Mouse (Mus musculus): ENCODE data around the gene Spint3. TPM values are rescaled to one million over a fixed set of nuclear protein-coding genes. Genes with fewer than 3 reads are reported as not detected.

The Spint3 gene
- polyA plus RNA-seq, 1 experiment from 2014 or later: not detected

GRCm38 (mm10) chr2:164522280-164522679 lies 51.0 kb downstream of the Spint3 start:
- ATAC-seq (ENCODE audit: low read depth): no peak
- H3K27ac ChIP-seq (ENCODE audit: low read depth, low read length): no peak overlapping the region
- no peak overlapping the region for H3K4me2 ChIP-seq (ENCODE audit: low read depth, low read length)
- H3K36me3 ChIP-seq (ENCODE audit: control insufficient read depth, insufficient read depth, low read length): no peaks in the 10 kb centered on the region
- 35% methylated on average over 8 of the region's 8 CpGs for WGBS
- H3K4me3 ChIP-seq (ENCODE audit: low read depth, low read length): no peak overlapping the region
- no peaks in the 10 kb centered on the region for H3K27me3 ChIP-seq (ENCODE audit: control insufficient read depth, insufficient read depth, low read length)
- H3K9ac ChIP-seq (replicated peaks; ENCODE audit: low read depth, low read length): no peak overlapping the region
- no peaks in the 10 kb centered on the region for H3K4me1 ChIP-seq (ENCODE audit: control insufficient read depth, insufficient read depth, low read length)
- H3K9me3 ChIP-seq (ENCODE audit: control insufficient read depth, low read length): no peaks in the 10 kb centered on the region

- Histone ChIP-seq H3K4me2 (ENCODE audit: low read depth, low read length) (no peak overlapping the region), H3K36me3 (ENCODE audit: control insufficient read depth, insufficient read depth, low read length) (no peaks in the 10 kb centered on the region), H3K4me3 (ENCODE audit: low read depth, low read length) (no peak overlapping the region), H3K9ac (replicated peaks; ENCODE audit: low read depth, low read length) (no peak overlapping the region), H3K27ac (ENCODE audit: low read depth, low read length) (no peak overlapping the region), H3K4me1 (ENCODE audit: control insufficient read depth, insufficient read depth, low read length) (no peaks in the 10 kb centered on the region), H3K27me3 (ENCODE audit: control insufficient read depth, insufficient read depth, low read length) (no peaks in the 10 kb centered on the region), H3K9me3 (ENCODE audit: control insufficient read depth, low read length) (no peaks in the 10 kb centered on the region)
- ATAC-seq (ENCODE audit: low read depth): no peak
- 18% methylated on average over 11 of the region's 11 CpGs for WGBS
Measured at GRCm38 (mm10) chr2:164521841-164522240, 51.4 kb downstream of the Spint3 start.

GRCm38 (mm10) chr2:164520782-164521181 lies 52.5 kb downstream of the Spint3 start:
- no peak for ATAC-seq (ENCODE audit: low read depth)
- Histone ChIP-seq H3K9ac (replicated peaks; ENCODE audit: low read depth, low read length) (no peak overlapping the region), H3K4me1 (ENCODE audit: control insufficient read depth, insufficient read depth, low read length) (no peaks in the 10 kb centered on the region), H3K36me3 (ENCODE audit: control insufficient read depth, insufficient read depth, low read length) (no peaks in the 10 kb centered on the region), H3K4me2 (ENCODE audit: low read depth, low read length) (no peak overlapping the region), H3K4me3 (ENCODE audit: low read depth, low read length) (no peak overlapping the region), H3K27me3 (ENCODE audit: control insufficient read depth, insufficient read depth, low read length) (no peaks in the 10 kb centered on the region), H3K9me3 (ENCODE audit: control insufficient read depth, low read length) (no peaks in the 10 kb centered on the region), H3K27ac (ENCODE audit: low read depth, low read length) (no peak overlapping the region)
- WGBS: 11% methylated on average over 3 of the region's 3 CpGs

Other genes with a start within 250 kb of the Spint3 start
- not detected in 2 replicates for gene Svs5, start 240.7 kb downstream of the Spint3 start, polyA plus RNA-seq (2014; fragmentation: Nextera tagmentation; extraction: Ambion mirVana)
- gene Slpi, start 184.4 kb downstream of the Spint3 start, polyA plus RNA-seq (2014; fragmentation: Nextera tagmentation; extraction: Ambion mirVana): not detected in 2 replicates
- 0.11 and 0.17 TPM in 2 replicates for gene Rbpjl, start 170.3 kb downstream of the Spint3 start, polyA plus RNA-seq (2014; fragmentation: Nextera tagmentation; extraction: Ambion mirVana)
- gene Matn4, start 168.3 kb downstream of the Spint3 start, polyA plus RNA-seq (2014; fragmentation: Nextera tagmentation; extraction: Ambion mirVana): 0.36 and 0.82 TPM in 2 replicates
- gene Sdc4, start 129.6 kb downstream of the Spint3 start, polyA plus RNA-seq (2014; fragmentation: Nextera tagmentation; extraction: Ambion mirVana): 3.6 and 7.1 TPM in 2 replicates
- 88.9 and 96.3 TPM in 2 replicates for gene Sys1, start 116.5 kb downstream of the Spint3 start, polyA plus RNA-seq (2014; fragmentation: Nextera tagmentation; extraction: Ambion mirVana)
- gene Gm20458, start 112.5 kb downstream of the Spint3 start, polyA plus RNA-seq (2014; fragmentation: Nextera tagmentation; extraction: Ambion mirVana): 3.0 and 3.1 TPM in 2 replicates
- gene Trp53tg5, start 99.7 kb downstream of the Spint3 start, polyA plus RNA-seq (2014; fragmentation: Nextera tagmentation; extraction: Ambion mirVana): not detected in 2 replicates
- 13.7 and 15.6 TPM in 2 replicates for gene Dbndd2, start 87.4 kb downstream of the Spint3 start, polyA plus RNA-seq (2014; fragmentation: Nextera tagmentation; extraction: Ambion mirVana)
- gene Pigt, start 75.9 kb downstream of the Spint3 start, polyA plus RNA-seq (2014; fragmentation: Nextera tagmentation; extraction: Ambion mirVana): 96.6 and 118 TPM in 2 replicates
- gene Wfdc2, start 11.0 kb downstream of the Spint3 start, polyA plus RNA-seq (2014; fragmentation: Nextera tagmentation; extraction: Ambion mirVana): 0.76 and 1.4 TPM in 2 replicates
- gene Wfdc6a, start 12.0 kb upstream of the Spint3 start, polyA plus RNA-seq (2014; fragmentation: Nextera tagmentation; extraction: Ambion mirVana): not detected in 2 replicates
- not detected in 2 replicates for gene Eppin, start 20.1 kb upstream of the Spint3 start, polyA plus RNA-seq (2014; fragmentation: Nextera tagmentation; extraction: Ambion mirVana)
- not detected in 2 replicates for gene Wfdc6b, start 40.1 kb upstream of the Spint3 start, polyA plus RNA-seq (2014; fragmentation: Nextera tagmentation; extraction: Ambion mirVana)
- gene Wfdc8, start 40.2 kb upstream of the Spint3 start, polyA plus RNA-seq (2014; fragmentation: Nextera tagmentation; extraction: Ambion mirVana): not detected in 2 replicates
- gene Wfdc16, start 65.3 kb upstream of the Spint3 start, polyA plus RNA-seq (2014; fragmentation: Nextera tagmentation; extraction: Ambion mirVana): not detected in 2 replicates
- not detected in 2 replicates for gene Wfdc10, start 82.6 kb upstream of the Spint3 start, polyA plus RNA-seq (2014; fragmentation: Nextera tagmentation; extraction: Ambion mirVana)
- gene Wfdc9, start 83.1 kb upstream of the Spint3 start, polyA plus RNA-seq (2014; fragmentation: Nextera tagmentation; extraction: Ambion mirVana): not detected in 2 replicates
- gene Wfdc11, start 100.6 kb upstream of the Spint3 start, polyA plus RNA-seq (2014; fragmentation: Nextera tagmentation; extraction: Ambion mirVana): not detected in 2 replicates
- gene Wfdc13, start 111.6 kb upstream of the Spint3 start, polyA plus RNA-seq (2014; fragmentation: Nextera tagmentation; extraction: Ambion mirVana): not detected in 2 replicates
- gene Spint4, start 125.0 kb upstream of the Spint3 start, polyA plus RNA-seq (2014; fragmentation: Nextera tagmentation; extraction: Ambion mirVana): not detected in 2 replicates
- not detected in 2 replicates for gene Spint5, start 141.8 kb upstream of the Spint3 start, polyA plus RNA-seq (2014; fragmentation: Nextera tagmentation; extraction: Ambion mirVana)
- gene Wfdc3, start 172.5 kb upstream of the Spint3 start, polyA plus RNA-seq (2014; fragmentation: Nextera tagmentation; extraction: Ambion mirVana): 0.77 and 1.2 TPM in 2 replicates
- gene Dnttip1, start 172.5 kb upstream of the Spint3 start, polyA plus RNA-seq (2014; fragmentation: Nextera tagmentation; extraction: Ambion mirVana): 49.0 and 56.0 TPM in 2 replicates
- gene Ube2c, start 196.4 kb upstream of the Spint3 start, polyA plus RNA-seq (2014; fragmentation: Nextera tagmentation; extraction: Ambion mirVana): 30.6 and 38.9 TPM in 2 replicates
- 1.9 and 6.4 TPM in 2 replicates for gene Tnnc2, start 206.5 kb upstream of the Spint3 start, polyA plus RNA-seq (2014; fragmentation: Nextera tagmentation; extraction: Ambion mirVana)
- gene Snx21, start 212.4 kb upstream of the Spint3 start, polyA plus RNA-seq (2014; fragmentation: Nextera tagmentation; extraction: Ambion mirVana): 31.6 and 41.1 TPM in 2 replicates
- gene Acot8, start 231.4 kb upstream of the Spint3 start, polyA plus RNA-seq (2014; fragmentation: Nextera tagmentation; extraction: Ambion mirVana): 21.0 and 24.2 TPM in 2 replicates
- 16.9 and 19.0 TPM in 2 replicates for gene Zswim3, start 231.6 kb upstream of the Spint3 start, polyA plus RNA-seq (2014; fragmentation: Nextera tagmentation; extraction: Ambion mirVana)
- gene Zswim1, start 249.2 kb upstream of the Spint3 start, polyA plus RNA-seq (2014; fragmentation: Nextera tagmentation; extraction: Ambion mirVana): 28.1 and 29.3 TPM in 2 replicates